ENCODE assay signal across 8 mouse cellular contexts in genomic region chr2:180996436-180996835, GRCm38 (mm10). TPM values are rescaled to one million over a fixed set of nuclear protein-coding genes. Genes with fewer than 3 reads are reported as not detected.
A peak's percentile ranks its signal among the peaks of the same experiment; 100 is the strongest.
DNase-seq lines count a peak whose midpoint lies in the region; ATAC-seq and TF ChIP-seq lines count a peak whose summit lies in the region.

No protein-coding gene starts in this region.

- H3K9ac ChIP-seq in forebrain, embryonic 16.5 days (replicated peaks; ENCODE audit: low read depth, low read length) = no peak overlapping the region
- no peak overlapping the region for H3K9ac ChIP-seq in intestine, embryonic 15.5 days
- H3K9ac ChIP-seq in midbrain, postnatal 0 days (replicated peaks; ENCODE audit: low read length, poor library complexity, severe bottlenecking) = no peak overlapping the region

- H3K27me3 ChIP-seq in spleen, adult 2 months (ENCODE audit: control insufficient read depth, insufficient read depth, low read length) = no peaks in the 10 kb centered on the region
- no peaks in the 10 kb centered on the region for H3K27me3 ChIP-seq in forebrain, embryonic 16.5 days (replicated peaks; ENCODE audit: control insufficient read depth, insufficient read depth, low read length)
- no peaks in the 10 kb centered on the region for H3K27me3 ChIP-seq in intestine, embryonic 15.5 days (replicated peaks)
- H3K27me3 ChIP-seq in midbrain, postnatal 0 days (ENCODE audit: insufficient read depth, low read length) = no peaks in the 10 kb centered on the region

- ATAC-seq in forebrain, embryonic 16.5 days = peak; percentile 77
- ATAC-seq in intestine, embryonic 15.5 days = peak; percentile 48
- ATAC-seq in midbrain, postnatal 0 days (ENCODE audit: low FRiP score) = peak; percentile 72

- DNase-seq in spleen, adult 2 months (ENCODE audit: low read depth in 1 of 2, low spot score in 2 of 2) = no peak
- DNase-seq in spleen, adult 12 weeks (ENCODE audit: low spot score) = no peak
- DNase-seq in cerebellum, adult 11-12 months = peak; percentile 38
- DNase-seq in left cerebral cortex, adult 9 months (ENCODE audit: low spot score in 2 of 2) = peak; percentile 35 to 58
- peak; percentile 67 for DNase-seq in midbrain, postnatal 0 days (ENCODE audit: low spot score)
- DNase-seq in thymus, postnatal 4 days = peak; percentile 36

- no peak overlapping the region for H3K27ac ChIP-seq in spleen, adult 2 months (ENCODE audit: insufficient read depth, low read length)
- H3K27ac ChIP-seq in forebrain, embryonic 16.5 days (ENCODE audit: low read length) = no peak overlapping the region
- H3K27ac ChIP-seq in intestine, embryonic 15.5 days = no peak overlapping the region
- H3K27ac ChIP-seq in midbrain, postnatal 0 days (ENCODE audit: low read depth, low read length) = no peak overlapping the region

- no peak overlapping the region for H3K4me2 ChIP-seq in forebrain, embryonic 16.5 days (ENCODE audit: low read length)
- no peak overlapping the region for H3K4me2 ChIP-seq in intestine, embryonic 15.5 days (replicated peaks)
- no peak overlapping the region for H3K4me2 ChIP-seq in midbrain, postnatal 0 days (ENCODE audit: low read depth, low read length, poor library complexity, severe bottlenecking)

- H3K4me1 ChIP-seq in spleen, adult 2 months (ENCODE audit: control insufficient read depth, insufficient read depth, insufficient read length) = no peaks in the 10 kb centered on the region
- no peaks in the 10 kb centered on the region for H3K4me1 ChIP-seq in forebrain, embryonic 16.5 days (replicated peaks; ENCODE audit: control insufficient read depth, insufficient read depth, low read length)
- no peaks in the 10 kb centered on the region for H3K4me1 ChIP-seq in intestine, embryonic 15.5 days (replicated peaks)
- H3K4me1 ChIP-seq in midbrain, postnatal 0 days (ENCODE audit: insufficient read depth, low read length) = no peaks in the 10 kb centered on the region

- WGBS in spleen, adult 2 months = 19% methylated on average over 5 of the region's 5 CpGs
- WGBS in forebrain, embryonic 16.5 days = 5% methylated on average over 5 of the region's 5 CpGs
- WGBS in intestine, embryonic 15.5 days = 13% methylated on average over 5 of the region's 5 CpGs
- 9% methylated on average over 5 of the region's 5 CpGs for WGBS in midbrain, postnatal 0 days

- no peaks in the 10 kb centered on the region for H3K9me3 ChIP-seq in forebrain, embryonic 16.5 days (ENCODE audit: control insufficient read depth, low read length)
- no peaks in the 10 kb centered on the region for H3K9me3 ChIP-seq in intestine, embryonic 15.5 days
- no peaks in the 10 kb centered on the region for H3K9me3 ChIP-seq in midbrain, postnatal 0 days (ENCODE audit: low read length)

- H3K36me3 ChIP-seq in spleen, adult 2 months (ENCODE audit: control insufficient read depth, insufficient read depth, low read length) = no peaks in the 10 kb centered on the region
- no peaks in the 10 kb centered on the region for H3K36me3 ChIP-seq in forebrain, embryonic 16.5 days (ENCODE audit: control insufficient read depth, insufficient read depth)
- no peaks in the 10 kb centered on the region for H3K36me3 ChIP-seq in intestine, embryonic 15.5 days
- H3K36me3 ChIP-seq in midbrain, postnatal 0 days (ENCODE audit: insufficient read depth, low read length) = no peaks in the 10 kb centered on the region

- no peak for TF ChIP-seq POLR2A in spleen, adult 2 months (IDR thresholded peaks at IDR 0.05; ENCODE audit: low read depth, low read length)

- H3K4me3 ChIP-seq in spleen, adult 2 months (ENCODE audit: extremely low read depth, insufficient read depth, insufficient read length) = no peak overlapping the region
- no peak overlapping the region for H3K4me3 ChIP-seq in forebrain, embryonic 16.5 days (replicated peaks; ENCODE audit: low read length)
- H3K4me3 ChIP-seq in intestine, embryonic 15.5 days (replicated peaks) = no peak overlapping the region
- H3K4me3 ChIP-seq in midbrain, postnatal 0 days (ENCODE audit: low read depth, low read length) = no peak overlapping the region

- peak; percentile 58; the same call in 1 of the 2 replicates for TF ChIP-seq CTCF in spleen, adult 2 months (IDR thresholded peaks at IDR 0.05; ENCODE audit: extremely low read depth, insufficient read depth, insufficient read length, insufficient replicate concordance)
- TF ChIP-seq CTCF in midbrain, postnatal 0 days (IDR thresholded peaks at IDR 0.05) = peak; percentile 96

RNA-seq across cellular contexts. Expression of gene Col20a1, which starts 10.1 kb away (rescaled TPM):
- 1.9 and 2.1 TPM in 2 replicates for polyA plus RNA-seq in spleen, adult 2 months (2012; rRNA removed)
- polyA plus RNA-seq in forebrain, embryonic 16.5 days (2015; fragmentation: Nextera tagmentation; extraction: Ambion mirVana) = 0.13 and 0.15 TPM in 2 replicates
- polyA plus RNA-seq in intestine, embryonic 15.5 days (2015; fragmentation: Nextera tagmentation; extraction: Ambion mirVana) = 0.39 and 0.52 TPM in 2 replicates
- 0.44 and 0.52 TPM in 2 replicates for total RNA-seq in midbrain, postnatal 0 days (2014; rRNA removed)
- polyA plus RNA-seq in midbrain, postnatal 0 days (2015; fragmentation: Nextera tagmentation; extraction: Ambion mirVana) = 0.13 and 0.14 TPM in 2 replicates

RNA-seq across cellular contexts. Expression of gene Arfgap1, which starts 29.4 kb away (rescaled TPM):
- 33.9 and 34.8 TPM in 2 replicates for polyA plus RNA-seq in spleen, adult 2 months (2012; rRNA removed)
- 103 and 125 TPM in 2 replicates for polyA plus RNA-seq in forebrain, embryonic 16.5 days (2015; fragmentation: Nextera tagmentation; extraction: Ambion mirVana)
- 77.9 and 85.0 TPM in 2 replicates for polyA plus RNA-seq in intestine, embryonic 15.5 days (2015; fragmentation: Nextera tagmentation; extraction: Ambion mirVana)
- total RNA-seq in midbrain, postnatal 0 days (2014; rRNA removed) = 94.1 and 123 TPM in 2 replicates
- polyA plus RNA-seq in midbrain, postnatal 0 days (2015; fragmentation: Nextera tagmentation; extraction: Ambion mirVana) = 124 and 132 TPM in 2 replicates

RNA-seq across cellular contexts. Expression of gene Nkain4, which starts 41.9 kb away (rescaled TPM):
- polyA plus RNA-seq in spleen, adult 2 months (2012; rRNA removed) = 3.0 and 4.7 TPM in 2 replicates
- polyA plus RNA-seq in forebrain, embryonic 16.5 days (2015; fragmentation: Nextera tagmentation; extraction: Ambion mirVana) = 52.3 and 56.7 TPM in 2 replicates
- polyA plus RNA-seq in intestine, embryonic 15.5 days (2015; fragmentation: Nextera tagmentation; extraction: Ambion mirVana) = 37.4 and 41.1 TPM in 2 replicates
- total RNA-seq in midbrain, postnatal 0 days (2014; rRNA removed) = 40.4 and 59.5 TPM in 2 replicates
- 95.5 and 111 TPM in 2 replicates for polyA plus RNA-seq in midbrain, postnatal 0 days (2015; fragmentation: Nextera tagmentation; extraction: Ambion mirVana)

RNA-seq across cellular contexts. Expression of gene Chrna4, which starts 46.9 kb away (rescaled TPM):
- not detected in 2 replicates for polyA plus RNA-seq in spleen, adult 2 months (2012; rRNA removed)
- 6.9 and 9.9 TPM in 2 replicates for polyA plus RNA-seq in forebrain, embryonic 16.5 days (2015; fragmentation: Nextera tagmentation; extraction: Ambion mirVana)
- polyA plus RNA-seq in intestine, embryonic 15.5 days (2015; fragmentation: Nextera tagmentation; extraction: Ambion mirVana) = 1.1 and 1.2 TPM in 2 replicates
- 53.9 and 58.7 TPM in 2 replicates for total RNA-seq in midbrain, postnatal 0 days (2014; rRNA removed)
- polyA plus RNA-seq in midbrain, postnatal 0 days (2015; fragmentation: Nextera tagmentation; extraction: Ambion mirVana) = 43.6 and 47.8 TPM in 2 replicates

Comparison
In these comparisons a context has a peak if more than half of its experiments do, and no peak if none do; other contexts are left out.
1. DNase-seq: peak in cerebellum, adult 11-12 months (single experiment), left cerebral cortex, adult 9 months (2 of 2), midbrain, postnatal 0 days (single experiment) and thymus, postnatal 4 days (single experiment); none in spleen, adult 2 months (0 of 2) and spleen, adult 12 weeks (single experiment).
2. Peak in every context shown above with its lines, with median percentiles within 50 percentile points of each other: ATAC-seq.